Mouse (Mus musculus): ENCODE results near the gene Cyp2u1. TPM values are rescaled to one million over a fixed set of nuclear protein-coding genes. Genes with fewer than 3 reads are reported as not detected.
"Not testable (repeated sequence)": the region's sequence is repeated elsewhere in the genome, so short reads cannot be mapped to it uniquely, and the experiment has no call there.

Gene Cyp2u1
- polyA plus RNA-seq, 1 experiment from 2014 or later, result 9.4 TPM

- not testable (repeated sequence) for H3K9ac ChIP-seq (ENCODE audit: low read depth, low read length)
Observed at GRCm38 (mm10) chr3:131337749-131338148, 34.7 kb upstream of the Cyp2u1 start.

GRCm38 (mm10) chr3:131336629-131337028 is 33.6 kb upstream of the Cyp2u1 start:
- H3K4me3 ChIP-seq (ENCODE audit: low read length), result no peak overlapping the region
- H3K36me3 ChIP-seq (ENCODE audit: control insufficient read depth, insufficient read depth, low read length), result no peaks in the 10 kb centered on the region
- WGBS, result 63% methylated on average over 8 of the region's 8 CpGs
- H3K9me3 ChIP-seq (ENCODE audit: control insufficient read depth, low read length), result no peaks in the 10 kb centered on the region
- no peak overlapping the region for H3K4me2 ChIP-seq (ENCODE audit: low read length)
- H3K9ac ChIP-seq (ENCODE audit: low read depth, low read length), result no peak overlapping the region
- H3K27ac ChIP-seq (ENCODE audit: low read depth, low read length), result no peak overlapping the region
- H3K27me3 ChIP-seq (replicated peaks; ENCODE audit: control insufficient read depth, insufficient read depth, low read length), result no peaks in the 10 kb centered on the region
- 0 out of 2 replicates have a peak, but pooled peaks have one; percentile 49 for ATAC-seq
- peaks cover 2% of the 10 kb centered on the region; the same call in 1 of the 2 replicates for H3K4me1 ChIP-seq (ENCODE audit: control insufficient read depth, insufficient read depth, low read depth, low read length)

More at GRCm38 (mm10) chr3:131337749-131338148, 34.7 kb upstream of the Cyp2u1 start:
- H3K9me3 ChIP-seq (ENCODE audit: control insufficient read depth, low read length); H3K36me3 ChIP-seq (ENCODE audit: control insufficient read depth, insufficient read depth, low read length); ATAC-seq; H3K4me1 ChIP-seq (ENCODE audit: control insufficient read depth, insufficient read depth, low read depth, low read length); H3K27me3 ChIP-seq (replicated peaks; ENCODE audit: control insufficient read depth, insufficient read depth, low read length); H3K27ac ChIP-seq (ENCODE audit: low read depth, low read length); H3K4me3 ChIP-seq (ENCODE audit: low read length); H3K4me2 ChIP-seq (ENCODE audit: low read length): not testable (repeated sequence)
- 83% methylated on average over 1 of the region's 7 CpGs for WGBS

DNA sequence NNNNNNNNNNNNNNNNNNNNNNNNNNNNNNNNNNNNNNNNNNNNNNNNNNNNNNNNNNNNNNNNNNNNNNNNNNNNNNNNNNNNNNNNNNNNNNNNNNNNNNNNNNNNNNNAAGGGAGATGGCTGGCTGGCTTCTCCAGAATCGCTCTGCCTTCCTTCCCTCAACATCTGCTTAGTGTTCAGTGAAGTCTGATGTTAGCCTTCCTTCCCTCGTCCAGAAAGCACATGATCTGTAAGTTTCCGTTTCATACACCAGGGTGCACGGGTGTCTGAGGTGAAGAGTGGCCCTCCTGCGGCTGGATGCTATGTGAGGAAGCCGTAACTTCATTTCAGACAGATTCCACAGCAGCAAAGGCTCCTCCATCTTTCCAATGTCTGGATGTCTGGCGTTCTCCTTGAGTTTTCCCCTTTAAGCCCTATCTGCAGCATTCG is 32.1 kb upstream of the Cyp2u1 start:
- 82% methylated on average over 8 of the region's 8 CpGs for WGBS
- H3K9me3 ChIP-seq (ENCODE audit: control insufficient read depth, low read length), result no peaks in the 10 kb centered on the region
- H3K4me3 ChIP-seq (ENCODE audit: low read length), result no peak overlapping the region
- H3K27me3 ChIP-seq (replicated peaks; ENCODE audit: control insufficient read depth, insufficient read depth, low read length), result no peaks in the 10 kb centered on the region
- H3K9ac ChIP-seq (ENCODE audit: low read depth, low read length), result no peak overlapping the region
- H3K27ac ChIP-seq (ENCODE audit: low read depth, low read length), result no peak overlapping the region
- no peak for ATAC-seq
- H3K4me1 ChIP-seq (ENCODE audit: control insufficient read depth, insufficient read depth, low read depth, low read length), result peaks cover 2% of the 10 kb centered on the region; the same call in 1 of the 2 replicates
- no peak overlapping the region for H3K4me2 ChIP-seq (ENCODE audit: low read length)
- H3K36me3 ChIP-seq (ENCODE audit: control insufficient read depth, insufficient read depth, low read length), result no peaks in the 10 kb centered on the region

DNA sequence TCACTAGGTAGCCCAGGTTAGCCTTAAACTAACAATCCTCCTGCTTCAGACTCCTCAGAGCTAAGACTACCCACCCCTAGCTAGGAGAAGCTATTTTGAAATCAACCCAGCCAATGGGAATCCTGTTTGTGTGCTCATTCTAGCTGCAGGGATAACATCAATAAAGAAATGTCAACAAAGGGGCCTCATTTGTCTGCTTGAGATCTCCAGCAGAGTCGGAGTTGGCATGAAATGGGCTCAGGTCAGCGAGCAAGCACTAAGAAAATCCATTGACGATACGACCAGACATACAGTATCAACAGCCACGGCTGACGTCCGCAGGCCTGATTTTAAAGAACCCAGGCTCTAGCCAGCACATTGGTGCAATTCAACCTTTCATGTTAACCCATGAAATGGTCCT is 24.2 kb upstream of the Cyp2u1 start:
- Histone ChIP-seq H3K36me3 (ENCODE audit: control insufficient read depth, insufficient read depth, low read length) (no peaks in the 10 kb centered on the region), H3K9me3 (ENCODE audit: control insufficient read depth, low read length) (no peaks in the 10 kb centered on the region), H3K27ac (ENCODE audit: low read depth, low read length) (no peak overlapping the region), H3K4me2 (ENCODE audit: low read length) (no peak overlapping the region), H3K4me1 (ENCODE audit: control insufficient read depth, insufficient read depth, low read depth, low read length) (no peaks in the 10 kb centered on the region), H3K4me3 (ENCODE audit: low read length) (no peak overlapping the region), H3K27me3 (replicated peaks; ENCODE audit: control insufficient read depth, insufficient read depth, low read length) (no peaks in the 10 kb centered on the region), H3K9ac (ENCODE audit: low read depth, low read length) (no peak overlapping the region)
- WGBS, result 36% methylated on average over 7 of the region's 7 CpGs
- ATAC-seq, result no peak

DNA sequence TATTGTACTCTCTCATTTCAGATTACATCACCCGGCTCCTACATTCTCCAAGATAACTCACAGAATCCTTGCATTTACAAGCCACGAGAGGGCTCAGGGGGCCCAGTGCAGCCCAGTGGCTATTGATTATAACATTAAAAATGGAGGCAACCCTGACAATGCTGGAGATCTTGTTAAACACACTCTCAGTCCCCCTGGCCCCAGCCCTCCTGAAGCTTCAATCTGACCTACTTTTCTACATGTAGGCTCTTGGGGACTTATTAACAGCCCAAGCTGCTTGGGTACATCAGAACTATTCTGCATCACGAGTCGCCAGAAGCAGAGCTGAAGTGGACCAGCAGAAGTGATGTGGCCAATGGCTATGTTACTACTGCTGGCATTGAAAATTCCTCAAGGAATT is 23.6 kb upstream of the Cyp2u1 start:
- H3K4me1 ChIP-seq (ENCODE audit: control insufficient read depth, insufficient read depth, low read depth, low read length), result no peaks in the 10 kb centered on the region
- no peaks in the 10 kb centered on the region for H3K9me3 ChIP-seq (ENCODE audit: control insufficient read depth, low read length)
- ATAC-seq, result no peak
- H3K4me3 ChIP-seq (ENCODE audit: low read length), result no peak overlapping the region
- H3K36me3 ChIP-seq (ENCODE audit: control insufficient read depth, insufficient read depth, low read length), result no peaks in the 10 kb centered on the region
- 88% methylated on average over 4 of the region's 4 CpGs for WGBS
- H3K9ac ChIP-seq (ENCODE audit: low read depth, low read length), result no peak overlapping the region
- no peak overlapping the region for H3K27ac ChIP-seq (ENCODE audit: low read depth, low read length)
- H3K4me2 ChIP-seq (ENCODE audit: low read length), result no peak overlapping the region
- H3K27me3 ChIP-seq (replicated peaks; ENCODE audit: control insufficient read depth, insufficient read depth, low read length), result no peaks in the 10 kb centered on the region

DNA sequence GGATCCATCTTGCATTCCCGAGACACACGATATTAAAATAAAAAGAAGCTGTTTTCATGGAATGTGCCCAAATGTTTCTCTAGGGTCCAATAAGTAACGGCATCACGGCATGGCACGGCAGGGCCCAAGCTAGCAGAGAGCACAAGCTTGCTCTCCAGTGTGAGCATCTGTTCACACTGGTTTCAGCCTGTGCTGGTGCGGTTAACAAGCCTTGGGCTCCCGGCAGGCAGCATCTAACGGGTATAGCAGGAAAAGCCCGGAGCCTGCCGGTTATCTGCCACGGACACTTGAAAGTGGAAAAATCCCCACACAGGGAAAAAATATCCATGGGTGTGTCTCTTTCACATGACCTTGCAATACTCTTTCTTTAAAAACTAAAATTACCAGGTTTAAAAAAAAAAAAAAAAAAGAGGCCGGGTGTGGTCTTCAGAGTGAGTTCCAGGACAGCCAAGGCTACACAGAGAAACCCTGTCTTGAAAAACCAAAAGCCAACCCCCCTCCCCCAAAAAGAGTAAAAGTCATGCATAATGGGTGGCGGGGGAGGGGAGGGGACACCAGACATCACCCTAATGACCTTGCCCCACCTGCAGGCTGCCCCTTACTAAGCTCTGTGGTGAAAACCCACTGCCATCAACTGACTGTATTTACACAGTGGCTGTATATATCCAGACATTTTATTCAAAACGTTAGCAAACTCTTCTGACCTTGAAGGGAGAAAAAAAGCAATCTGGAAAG is 19.2 kb upstream of the Cyp2u1 start:
- 65% methylated on average over 14 of the region's 14 CpGs for WGBS
- H3K4me3 ChIP-seq (ENCODE audit: low read length), result no peak overlapping the region
- ATAC-seq, result peak; percentile 58; the same call in 1 of the 2 replicates

GRCm38 (mm10) chr3:131320184-131320583 is 17.2 kb upstream of the Cyp2u1 start:
- Histone ChIP-seq H3K36me3 (ENCODE audit: control insufficient read depth, insufficient read depth, low read length) (no peaks in the 10 kb centered on the region), H3K9ac (ENCODE audit: low read depth, low read length) (no peak overlapping the region), H3K4me1 (ENCODE audit: control insufficient read depth, insufficient read depth, low read depth, low read length) (peaks cover 2% of the 10 kb centered on the region; the same call in 1 of the 2 replicates), H3K27ac (ENCODE audit: low read depth, low read length) (no peak overlapping the region), H3K4me3 (ENCODE audit: low read length) (no peak overlapping the region), H3K27me3 (replicated peaks; ENCODE audit: control insufficient read depth, insufficient read depth, low read length) (no peaks in the 10 kb centered on the region), H3K9me3 (ENCODE audit: control insufficient read depth, low read length) (no peaks in the 10 kb centered on the region), H3K4me2 (ENCODE audit: low read length) (0 out of 2 replicates have a peak overlapping the region, but pooled peaks have one; percentile 15)
- 5% methylated on average over 3 of the region's 3 CpGs for WGBS
- ATAC-seq, result peak; percentile 65; the same call in 1 of the 2 replicates

More for the DNA sequence above, 19.2 kb upstream of the Cyp2u1 start:
- Histone ChIP-seq H3K4me1 (ENCODE audit: control insufficient read depth, insufficient read depth, low read depth, low read length) (peaks cover 2% of the 10 kb centered on the region; the same call in 1 of the 2 replicates), H3K4me2 (ENCODE audit: low read length) (no peak overlapping the region), H3K27ac (ENCODE audit: low read depth, low read length) (no peak overlapping the region), H3K36me3 (ENCODE audit: control insufficient read depth, insufficient read depth, low read length) (no peaks in the 10 kb centered on the region), H3K9me3 (ENCODE audit: control insufficient read depth, low read length) (no peaks in the 10 kb centered on the region), H3K27me3 (replicated peaks; ENCODE audit: control insufficient read depth, insufficient read depth, low read length) (no peaks in the 10 kb centered on the region), H3K9ac (ENCODE audit: low read depth, low read length) (no peak overlapping the region)

- Histone ChIP-seq H3K4me3 (ENCODE audit: low read length) (no peak overlapping the region), H3K9ac (ENCODE audit: low read depth, low read length) (no peak overlapping the region), H3K27me3 (replicated peaks; ENCODE audit: control insufficient read depth, insufficient read depth, low read length) (no peaks in the 10 kb centered on the region), H3K4me2 (ENCODE audit: low read length) (no peak overlapping the region), H3K36me3 (ENCODE audit: control insufficient read depth, insufficient read depth, low read length) (no peaks in the 10 kb centered on the region), H3K4me1 (ENCODE audit: control insufficient read depth, insufficient read depth, low read depth, low read length) (peaks cover 2% of the 10 kb centered on the region; the same call in 1 of the 2 replicates), H3K9me3 (ENCODE audit: control insufficient read depth, low read length) (no peaks in the 10 kb centered on the region), H3K27ac (ENCODE audit: low read depth, low read length) (no peak overlapping the region)
- ATAC-seq, result no peak
- 63% methylated on average over 2 of the region's 2 CpGs for WGBS
Observed at GRCm38 (mm10) chr3:131318211-131318610, 15.2 kb upstream of the Cyp2u1 start.

GRCm38 (mm10) chr3:131317126-131317525 is 14.1 kb upstream of the Cyp2u1 start:
- 100% methylated on average over 1 of the region's 1 CpGs for WGBS
- ATAC-seq, result no peak

More at GRCm38 (mm10) chr3:131317126-131317525, 14.1 kb upstream of the Cyp2u1 start:
- no peak overlapping the region for H3K9ac ChIP-seq (ENCODE audit: low read depth, low read length)
- H3K9me3 ChIP-seq (ENCODE audit: control insufficient read depth, low read length), result no peaks in the 10 kb centered on the region
- no peaks in the 10 kb centered on the region for H3K27me3 ChIP-seq (replicated peaks; ENCODE audit: control insufficient read depth, insufficient read depth, low read length)
- H3K4me2 ChIP-seq (ENCODE audit: low read length), result no peak overlapping the region
- H3K4me3 ChIP-seq (ENCODE audit: low read length), result no peak overlapping the region
- H3K27ac ChIP-seq (ENCODE audit: low read depth, low read length), result no peak overlapping the region
- H3K4me1 ChIP-seq (ENCODE audit: control insufficient read depth, insufficient read depth, low read depth, low read length), result peaks cover 2% of the 10 kb centered on the region; the same call in 1 of the 2 replicates
- no peaks in the 10 kb centered on the region for H3K36me3 ChIP-seq (ENCODE audit: control insufficient read depth, insufficient read depth, low read length)

Measured in hindbrain, embryonic 16.5 days (tissue).